Mouse (Mus musculus): ENCODE results near the gene Rap2b.

GRCm38 (mm10) chr3:61406921-61407320, 45.5 kb downstream of the Rap2b start:
- no peak for TF ChIP-seq POLR2A (IDR thresholded peaks at IDR 0.05; ENCODE audit: low read depth, low read length)
- TF ChIP-seq CTCF (IDR thresholded peaks at IDR 0.05; ENCODE audit: extremely low read depth, insufficient read length, insufficient replicate concordance, low read depth, low read length) = no peak
